Mouse (Mus musculus): ENCODE measurements at regions not wholly inside any gene's neighbourhood (a gene's known extent, or its start where the extent isn't known, plus 50 kb on each side); places are given as distances from the start of the nearest gene placed in this dataset.

- 65% methylated on average over 2 of the region's 2 CpGs for WGBS
- H3K27me3 ChIP-seq, result no peaks in the 10 kb centered on the region
- no peaks in the 10 kb centered on the region for H3K9me3 ChIP-seq
- H3K36me3 ChIP-seq, result no peaks in the 10 kb centered on the region
- peaks cover 13% of the 10 kb centered on the region for H3K4me1 ChIP-seq
- H3K4me3 ChIP-seq, result no peak overlapping the region
- no peak overlapping the region for H3K27ac ChIP-seq
- ATAC-seq (ENCODE audit: insufficient number of reproducible peaks, insufficient read depth, low FRiP score, low TSS enrichment, low read depth), result no peak
- H3K4me2 ChIP-seq, result no peak overlapping the region
- no peak overlapping the region for H3K9ac ChIP-seq
These were observed 288.3 kb downstream of the Zfp706 start for GRCm38 (mm10) chr15:36719241-36719640.

GRCm38 (mm10) chr15:36717835-36718234 lies 289.7 kb downstream of the Zfp706 start:
- H3K9me3 ChIP-seq, result no peaks in the 10 kb centered on the region
- no peak overlapping the region for H3K4me3 ChIP-seq
- no peak overlapping the region for H3K9ac ChIP-seq
- no peaks in the 10 kb centered on the region for H3K36me3 ChIP-seq
- no peaks in the 10 kb centered on the region for H3K27me3 ChIP-seq
- peaks cover 13% of the 10 kb centered on the region for H3K4me1 ChIP-seq
- 41% methylated on average over 6 of the region's 6 CpGs for WGBS
- no peak overlapping the region for H3K4me2 ChIP-seq
- H3K27ac ChIP-seq, result no peak overlapping the region
- no peak for ATAC-seq (ENCODE audit: insufficient number of reproducible peaks, insufficient read depth, low FRiP score, low TSS enrichment, low read depth)

GRCm38 (mm10) chr15:36716686-36717038 lies 290.9 kb downstream of the Zfp706 start:
- no peak for ATAC-seq (ENCODE audit: insufficient number of reproducible peaks, insufficient read depth, low FRiP score, low TSS enrichment, low read depth)
- Histone ChIP-seq H3K9ac (peak overlapping the region; percentile 57; the same call in 1 of the 2 replicates), H3K27ac (no peak overlapping the region), H3K36me3 (no peaks in the 10 kb centered on the region), H3K4me1 (peaks cover 13% of the 10 kb centered on the region), H3K4me2 (peak overlapping the region; percentile 55), H3K9me3 (no peaks in the 10 kb centered on the region), H3K27me3 (no peaks in the 10 kb centered on the region), H3K4me3 (peak overlapping the region; percentile 36; the same call in 1 of the 2 replicates)

- Histone ChIP-seq H3K27me3 (no peaks in the 10 kb centered on the region), H3K4me2 (peak overlapping the region; percentile 55), H3K4me3 (peak overlapping the region; percentile 36), H3K27ac (no peak overlapping the region), H3K4me1 (peaks cover 13% of the 10 kb centered on the region), H3K9ac (peak overlapping the region; percentile 57), H3K9me3 (no peaks in the 10 kb centered on the region), H3K36me3 (no peaks in the 10 kb centered on the region)
- 11% methylated on average over 26 of the region's 26 CpGs for WGBS
- peak; percentile 75 for ATAC-seq (ENCODE audit: insufficient number of reproducible peaks, insufficient read depth, low FRiP score, low TSS enrichment, low read depth)
These were observed 291.6 kb downstream of the Zfp706 start for GRCm38 (mm10) chr15:36715745-36716685.

DNA sequence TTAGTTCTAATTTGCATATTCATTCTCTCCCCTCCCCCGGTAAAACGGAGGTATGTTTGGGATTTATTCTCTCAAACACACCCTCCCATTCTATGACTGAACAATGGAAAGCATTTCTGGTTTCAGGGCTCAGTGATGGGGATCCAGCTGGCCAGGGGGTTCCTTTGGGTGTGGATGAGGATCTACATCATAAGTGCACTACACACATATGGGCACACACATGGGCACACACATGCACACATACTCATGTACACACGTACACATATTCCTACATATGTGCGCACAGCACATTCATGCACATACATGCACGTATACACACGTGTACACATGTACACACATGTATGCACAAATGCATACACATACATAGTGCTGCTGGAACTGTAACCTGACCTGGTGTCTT lies 292.4 kb downstream of the Zfp706 start:
- Histone ChIP-seq H3K9me3 (no peaks in the 10 kb centered on the region), H3K9ac (no peak overlapping the region), H3K27ac (no peak overlapping the region), H3K36me3 (no peaks in the 10 kb centered on the region), H3K4me2 (no peak overlapping the region), H3K4me3 (no peak overlapping the region), H3K4me1 (peaks cover 13% of the 10 kb centered on the region), H3K27me3 (no peaks in the 10 kb centered on the region)
- ATAC-seq (ENCODE audit: insufficient number of reproducible peaks, insufficient read depth, low FRiP score, low TSS enrichment, low read depth), result no peak
- 90% methylated on average over 6 of the region's 6 CpGs for WGBS

DNA sequence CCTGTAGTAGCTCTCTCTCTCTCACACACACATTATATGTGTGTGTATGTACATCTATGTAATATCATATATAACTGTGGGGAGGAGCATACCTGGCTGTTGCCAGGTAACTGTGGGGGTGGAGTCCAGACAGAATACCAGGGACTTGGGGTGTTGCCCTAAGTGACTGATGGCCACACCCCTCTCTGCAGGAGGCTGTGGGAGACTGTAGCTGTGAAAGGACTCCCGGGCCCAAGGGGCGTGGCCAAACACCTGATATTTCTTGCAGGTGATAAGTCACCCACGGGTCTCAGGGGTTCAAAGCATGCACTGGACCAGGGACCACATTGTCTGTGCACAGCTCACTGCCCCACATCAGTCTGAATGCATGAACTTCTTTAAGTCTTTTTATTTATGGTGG lies 297.8 kb downstream of the Zfp706 start:
- no peaks in the 10 kb centered on the region for H3K9me3 ChIP-seq
- no peaks in the 10 kb centered on the region for H3K36me3 ChIP-seq
- WGBS, result 68% methylated on average over 3 of the region's 3 CpGs
- H3K4me2 ChIP-seq, result no peak overlapping the region
- ATAC-seq (ENCODE audit: insufficient number of reproducible peaks, insufficient read depth, low FRiP score, low TSS enrichment, low read depth), result no peak
- no peak overlapping the region for H3K27ac ChIP-seq
- H3K9ac ChIP-seq, result no peak overlapping the region
- no peaks in the 10 kb centered on the region for H3K4me1 ChIP-seq
- no peaks in the 10 kb centered on the region for H3K27me3 ChIP-seq
- no peak overlapping the region for H3K4me3 ChIP-seq

- no peak overlapping the region for H3K27ac ChIP-seq
- H3K4me3 ChIP-seq, result no peak overlapping the region
- no peak overlapping the region for H3K9ac ChIP-seq
- WGBS, result 14% methylated on average over 3 of the region's 3 CpGs
- H3K36me3 ChIP-seq, result no peaks in the 10 kb centered on the region
- H3K27me3 ChIP-seq, result no peaks in the 10 kb centered on the region
- H3K9me3 ChIP-seq, result no peaks in the 10 kb centered on the region
- H3K4me1 ChIP-seq, result no peaks in the 10 kb centered on the region
- H3K4me2 ChIP-seq, result no peak overlapping the region
- no peak for ATAC-seq (ENCODE audit: insufficient number of reproducible peaks, insufficient read depth, low FRiP score, low TSS enrichment, low read depth)
These were observed 299.1 kb downstream of the Zfp706 start for GRCm38 (mm10) chr15:36708471-36708870.

- Histone ChIP-seq H3K4me3 (no peak overlapping the region), H3K27ac (no peak overlapping the region), H3K36me3 (no peaks in the 10 kb centered on the region), H3K4me1 (no peaks in the 10 kb centered on the region; the same call in 1 of the 2 replicates), H3K9me3 (no peaks in the 10 kb centered on the region), H3K27me3 (no peaks in the 10 kb centered on the region), H3K9ac (no peak overlapping the region), H3K4me2 (no peak overlapping the region)
- 44% methylated on average over 4 of the region's 4 CpGs for WGBS
- no peak for ATAC-seq (ENCODE audit: insufficient number of reproducible peaks, insufficient read depth, low FRiP score, low TSS enrichment, low read depth)
These were observed 301.6 kb downstream of the Zfp706 start for GRCm38 (mm10) chr15:36705990-36706389.

GRCm38 (mm10) chr15:36705391-36705790 lies 302.2 kb downstream of the Zfp706 start:
- no peaks in the 10 kb centered on the region; the same call in 1 of the 2 replicates for H3K4me1 ChIP-seq
- H3K9me3 ChIP-seq, result no peaks in the 10 kb centered on the region
- H3K36me3 ChIP-seq, result no peaks in the 10 kb centered on the region
- no peak overlapping the region for H3K4me3 ChIP-seq
- H3K27me3 ChIP-seq, result no peaks in the 10 kb centered on the region
- H3K9ac ChIP-seq, result no peak overlapping the region
- H3K4me2 ChIP-seq, result no peak overlapping the region
- ATAC-seq (ENCODE audit: insufficient number of reproducible peaks, insufficient read depth, low FRiP score, low TSS enrichment, low read depth), result no peak
- 59% methylated on average over 2 of the region's 2 CpGs for WGBS
- no peak overlapping the region for H3K27ac ChIP-seq

DNA sequence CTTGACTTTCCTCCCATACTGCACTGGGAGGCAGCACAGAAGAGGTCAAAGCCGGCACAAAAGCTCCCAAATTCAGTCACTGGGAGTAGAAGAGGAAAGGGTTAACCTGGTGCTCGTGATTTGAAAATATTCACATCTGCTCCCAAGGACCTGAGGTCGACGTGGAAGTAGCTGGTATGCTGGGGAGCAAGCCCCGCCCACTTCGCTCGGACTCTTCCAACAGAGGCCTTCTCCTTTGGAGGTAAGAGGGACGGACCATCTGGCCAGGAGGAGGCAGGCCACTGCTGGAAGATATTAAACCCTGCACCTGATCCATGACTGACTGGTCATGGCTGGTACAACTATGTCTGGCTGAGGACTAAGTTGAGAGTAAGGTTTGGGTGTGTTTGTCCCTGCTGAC lies 305.7 kb downstream of the Zfp706 start:
- no peak overlapping the region for H3K27ac ChIP-seq

GRCm38 (mm10) chr15:36700196-36700595 lies 307.4 kb downstream of the Zfp706 start:
- Histone ChIP-seq H3K9ac (no peak overlapping the region), H3K36me3 (no peaks in the 10 kb centered on the region), H3K4me2 (no peak overlapping the region), H3K27ac (no peak overlapping the region), H3K4me1 (peaks cover 2% of the 10 kb centered on the region), H3K9me3 (no peaks in the 10 kb centered on the region), H3K27me3 (no peaks in the 10 kb centered on the region), H3K4me3 (no peak overlapping the region)
- 80% methylated on average over 5 of the region's 5 CpGs for WGBS
- ATAC-seq (ENCODE audit: insufficient number of reproducible peaks, insufficient read depth, low FRiP score, low TSS enrichment, low read depth), result no peak

More for the DNA sequence above, 305.7 kb downstream of the Zfp706 start:
- H3K36me3 ChIP-seq, result no peaks in the 10 kb centered on the region
- no peak overlapping the region for H3K4me2 ChIP-seq
- ATAC-seq (ENCODE audit: insufficient number of reproducible peaks, insufficient read depth, low FRiP score, low TSS enrichment, low read depth), result no peak
- no peak overlapping the region for H3K4me3 ChIP-seq
- 28% methylated on average over 8 of the region's 8 CpGs for WGBS
- H3K27me3 ChIP-seq, result no peaks in the 10 kb centered on the region
- H3K9ac ChIP-seq, result no peak overlapping the region
- H3K9me3 ChIP-seq, result no peaks in the 10 kb centered on the region
- H3K4me1 ChIP-seq, result no peaks in the 10 kb centered on the region; the same call in 1 of the 2 replicates

All from embryonic facial prominence, embryonic 13.5 days (tissue).